Mouse (Mus musculus) heart, postnatal 0 days (tissue): ENCODE data around the gene Ndufb6.

Experiments used
- CTCF ChIP-seq: IDR thresholded peaks from 2 replicates; pipeline ENCODE4 v1.5.1; 2016; ENCODE audit warnings: antibody characterized with exemption, control low read depth, low read depth
- EP300 ChIP-seq: IDR thresholded peaks from 2 replicates; pipeline ENCODE4 v1.6.1; 2016; ENCODE audit warnings: antibody characterized with exemption, low read depth

GRCm38 (mm10) chr4:40310796-40311383 is 31.7 kb upstream of the Ndufb6 start:
- TF ChIP-seq CTCF (no peak), EP300 (no peak)
